Mouse (Mus musculus) kidney, adult 9 months (tissue): Measurements from ENCODE around the gene Noc4l.

Experiments
- DNase-seq: peaks from one replicate; pipeline ENCODE4 v3.0.0; 2022

The Noc4l gene

GRCm38 (mm10) chr5:110608336-110608735 is 44.9 kb downstream of the Noc4l start:
- DNase-seq = no peak

- DNase-seq = no peak
These were observed 45.5 kb downstream of the Noc4l start for GRCm38 (mm10) chr5:110607767-110608166.

GRCm38 (mm10) chr5:110605531-110606221 is 47.5 kb downstream of the Noc4l start:
- no peak for DNase-seq

- DNase-seq = no peak
These were observed 48.9 kb downstream of the Noc4l start for GRCm38 (mm10) chr5:110604311-110604710.

- DNase-seq = no peak
These were observed 50.1 kb downstream of the Noc4l start for GRCm38 (mm10) chr5:110603016-110603685.
